Mouse (Mus musculus): ENCODE results near the gene Sfxn5.

DNA sequence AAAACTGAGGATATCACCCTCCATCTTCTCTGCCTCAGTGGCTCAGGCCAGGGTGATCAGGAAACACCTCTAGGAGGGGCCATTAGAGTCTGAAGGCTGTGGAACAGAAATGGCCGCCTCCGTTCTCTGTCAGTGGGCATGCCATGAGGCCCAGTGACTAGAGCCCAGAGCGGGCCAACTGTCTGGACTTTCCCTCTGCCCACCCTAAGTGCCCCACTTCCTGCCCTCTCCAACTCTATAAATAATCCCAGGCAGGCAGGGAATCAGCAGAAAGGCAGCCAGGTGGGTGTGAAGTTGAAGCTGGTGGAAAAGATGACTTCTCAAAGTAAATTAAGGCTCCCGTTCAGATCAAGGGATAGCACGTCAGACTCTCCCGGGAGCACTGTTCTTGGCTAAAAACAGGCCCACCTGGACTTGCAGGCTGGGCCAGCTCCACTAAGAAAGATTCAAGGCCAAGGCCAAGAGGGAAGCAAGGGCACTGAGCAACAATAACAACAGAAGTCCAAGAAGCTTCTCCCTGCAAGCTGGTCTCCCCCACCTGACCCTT lies 38.7 kb upstream of the Sfxn5 start:
- TF ChIP-seq CTCF (IDR thresholded peaks at IDR 0.05; ENCODE audit: borderline replicate concordance, control insufficient read depth, extremely low read depth, insufficient read depth, low read length, poor library complexity) (no peak), POLR2A (IDR thresholded peaks at IDR 0.05; ENCODE audit: control insufficient read depth, extremely low read depth, insufficient read depth, low read length, poor library complexity) (no peak)

Measured in thymus, adult 2 months (tissue).